Mouse (Mus musculus) Patski (cell line): ENCODE measurements at regions not wholly inside any gene's neighbourhood (a gene's known extent, or its start where the extent isn't known, plus 50 kb on each side); places are given as distances from the start of the nearest gene placed in this dataset.

Experiments used
- ATAC-seq: fragments of 100-300 bp; one replicate; pipeline ENCODE4 v1.8.0; 2021
- CTCF ChIA-PET: fragments of 350-600 bp; sonication (Branson Sonifier 250); formaldehyde crosslinking; loops from one replicate; lab custom pipeline; 2022; ENCODE audit warnings: inconsistent platforms; lab: Charles Lee
- POLR2A ChIA-PET: fragments of 350-600 bp; sonication (Branson Sonifier 250); formaldehyde crosslinking; loops from one replicate; lab custom pipeline; 2022; ENCODE audit warnings: antibody characterized with exemption, inconsistent platforms; lab: Charles Lee
- DNase-seq: peaks from one replicate; pipeline ENCODE4 v3.0.0-alpha.2; 2011; ENCODE audit warnings: low read depth, low spot score
- H3K27me3 ChIP-seq: fragments of 371-371 bp; one replicate; pipeline ENCODE4 v1.5.1; 2021
- CTCF ChIP-seq: fragments of 100-300 bp; IDR thresholded peaks from one replicate; pipeline ENCODE4 v1.5.1; 2021
- in situ Hi-C: fragments of 300-500 bp; cut with MboI; formaldehyde crosslinking; loops from 3 replicates; pipeline ENCODE4 v1.11.1; 2018; ENCODE audit warnings: low pct_unique_long_range_greater_than_20kb, mixed read lengths

- CTCF ChIA-PET, result no interaction called here
- no peak for ATAC-seq
- H3K27me3 ChIP-seq, result no peaks in the 10 kb centered on the region
- POLR2A ChIA-PET, result no interaction called here
- in situ Hi-C loops, result no loop called here
- no peak for DNase-seq
- TF ChIP-seq CTCF, result no peak
Observed at GRCm38 (mm10) chr17:82080301-82080700, 342.1 kb upstream of the Slc8a1 start.
